Mouse (Mus musculus) neural tube, embryonic 14.5 days (tissue): ENCODE data around the gene Gls2. TPM values are rescaled to one million over a fixed set of nuclear protein-coding genes. Genes with fewer than 3 reads are reported as not detected.

Experiments
- ATAC-seq: fragments of 200-750 bp; cut with Nextera tagmentation; 2 replicates; pipeline ENCODE4 v1.8.0; 2017; ENCODE audit warnings: low read depth, mild to moderate bottlenecking, moderate TSS enrichment, moderate library complexity
- H3K27ac ChIP-seq: fragments of 300-500 bp; sonication (generic); 2 replicates; pipeline ENCODE4 v1.5.1; 2014; ENCODE audit warnings: low read depth, mild to moderate bottlenecking, control low read depth, low read length, moderate library complexity, mixed read lengths
- H3K27me3 ChIP-seq: fragments of 300-500 bp; sonication (generic); 2 replicates; pipeline ENCODE4 v1.6.1; 2014; ENCODE audit warnings: low read length; ENCODE audit not compliant: control insufficient read depth, insufficient read depth
- H3K36me3 ChIP-seq: fragments of 300-500 bp; sonication (generic); 2 replicates; pipeline ENCODE4 v1.6.1; 2014; ENCODE audit warnings: low read length, mixed read lengths; ENCODE audit not compliant: control insufficient read depth, insufficient read depth
- H3K4me1 ChIP-seq: fragments of 300-500 bp; sonication (generic); 2 replicates; pipeline ENCODE4 v1.6.1; 2014; ENCODE audit warnings: low read length; ENCODE audit not compliant: control insufficient read depth, insufficient read depth
- H3K4me2 ChIP-seq: fragments of 300-500 bp; sonication (generic); 2 replicates; pipeline ENCODE4 v1.6.1; 2014; ENCODE audit warnings: mild to moderate bottlenecking, low read depth, low read length, control low read depth
- H3K4me3 ChIP-seq: fragments of 300-500 bp; sonication (generic); 2 replicates; pipeline ENCODE4 v1.5.1; 2014; ENCODE audit warnings: low read depth, low read length, control low read depth, mixed read lengths
- H3K9ac ChIP-seq: fragments of 300-500 bp; sonication (generic); replicated peaks from 2 replicates; pipeline ENCODE4 v1.6.1; 2014; ENCODE audit warnings: low read depth, mild to moderate bottlenecking, control low read depth, low read length, mixed read lengths
- H3K9me3 ChIP-seq: fragments of 300-500 bp; sonication (generic); 2 replicates; pipeline ENCODE4 v1.6.1; 2016; ENCODE audit warnings: low read length; ENCODE audit not compliant: control insufficient read depth
- WGBS: fragments of 180-500 bp; shearing (Covaris S2); extraction: QIAGEN DNeasy Blood & Tissue Kit; methylation state at CpG from one replicate; pipeline ENCODE4 v1.1.7; 2014; 5-methylcytosine and 5-hydroxymethylcytosine counted together
- polyA plus RNA-seq: library from polyadenylated mRNA; unstranded; fragments of >200 nt; fragmentation: Nextera tagmentation; extraction: Ambion mirVana; gene quantifications from 2 replicates; pipeline ENCODE4 v1.2.1, GENCODE M21; 2014

Gls2 gene
- polyA plus RNA-seq, 1 experiment from 2014 or later = 2.8 TPM

- Histone ChIP-seq H3K9me3 (no peaks in the 10 kb centered on the region), H3K4me3 (no peak overlapping the region), H3K9ac (no peak overlapping the region), H3K36me3 (no peaks in the 10 kb centered on the region), H3K27me3 (no peaks in the 10 kb centered on the region), H3K27ac (no peak overlapping the region), H3K4me2 (no peak overlapping the region), H3K4me1 (no peaks in the 10 kb centered on the region)
- no peak for ATAC-seq
- 95% methylated on average over 18 of the region's 18 CpGs for WGBS
Measured at GRCm38 (mm10) chr10:128218387-128219117, 24.3 kb downstream of the Gls2 start.

DNA sequence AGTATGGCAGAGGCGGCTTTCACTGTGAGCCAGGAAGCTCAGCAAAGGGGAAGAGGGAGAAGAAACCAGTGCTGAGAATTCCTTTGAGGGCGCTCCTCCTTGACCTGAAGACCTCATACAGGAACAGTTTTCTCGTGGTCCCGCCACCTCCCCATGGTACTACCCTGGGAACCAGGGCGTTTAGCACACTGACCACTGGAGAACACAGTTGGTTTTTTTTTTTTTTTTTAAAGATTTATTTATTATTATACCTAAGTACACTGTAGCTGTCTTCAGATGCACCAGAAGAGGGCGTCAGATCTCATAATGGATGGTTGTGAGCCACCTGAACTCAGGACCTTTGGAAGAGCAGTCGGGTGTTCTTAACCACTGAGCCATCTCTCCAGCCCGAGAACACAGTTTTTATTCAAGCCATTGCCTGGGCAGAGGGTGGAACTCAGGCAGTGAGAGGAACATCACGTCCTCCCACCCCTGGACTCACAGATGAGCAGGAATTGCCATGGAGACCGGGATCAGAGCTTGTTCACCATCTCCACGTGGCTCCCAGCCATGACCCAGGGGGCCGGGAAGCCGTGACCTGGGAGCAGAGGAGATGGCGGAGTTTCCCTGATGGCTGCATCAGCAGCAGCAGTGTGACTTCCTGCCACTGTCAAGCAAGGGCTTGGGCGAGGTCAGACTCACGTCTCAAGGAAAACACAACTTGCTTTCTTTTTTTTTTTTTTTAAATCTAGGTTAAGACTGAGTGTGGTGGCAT, 27.5 kb downstream of the Gls2 start:
- Histone ChIP-seq H3K4me3 (no peak overlapping the region), H3K27me3 (no peaks in the 10 kb centered on the region), H3K4me1 (no peaks in the 10 kb centered on the region), H3K9me3 (no peaks in the 10 kb centered on the region), H3K27ac (no peak overlapping the region), H3K36me3 (no peaks in the 10 kb centered on the region), H3K9ac (no peak overlapping the region), H3K4me2 (no peak overlapping the region)
- ATAC-seq = no peak
- WGBS = 67% methylated on average over 16 of the region's 16 CpGs

GRCm38 (mm10) chr10:128225064-128225463, 30.8 kb downstream of the Gls2 start:
- no peak overlapping the region for H3K4me3 ChIP-seq
- 65% methylated on average over 5 of the region's 5 CpGs for WGBS

GRCm38 (mm10) chr10:128225538-128225937, 31.3 kb downstream of the Gls2 start, which contains the start of gene Mip:
Gene Mip (plus strand): TSS chr10:128225838.
- Histone ChIP-seq H3K27me3 (no peaks in the 10 kb centered on the region), H3K9ac (no peak within 1 kb of the TSS), H3K27ac (no peak within 1 kb of the TSS), H3K9me3 (no peaks in the 10 kb centered on the region), H3K4me1 (no peaks in the 10 kb centered on the region), H3K4me2 (no peak within 1 kb of the TSS), H3K36me3 (no peaks in the 10 kb centered on the region), H3K4me3 (no peak within 1 kb of the TSS)
- WGBS = 44% methylated on average over 4 of the region's 4 CpGs
- no peak for ATAC-seq

More at GRCm38 (mm10) chr10:128225064-128225463, 30.8 kb downstream of the Gls2 start:
- H3K27ac ChIP-seq = no peak overlapping the region
- H3K36me3 ChIP-seq = no peaks in the 10 kb centered on the region
- no peak overlapping the region for H3K4me2 ChIP-seq
- no peaks in the 10 kb centered on the region for H3K27me3 ChIP-seq
- no peaks in the 10 kb centered on the region for H3K9me3 ChIP-seq
- H3K9ac ChIP-seq = no peak overlapping the region
- H3K4me1 ChIP-seq = no peaks in the 10 kb centered on the region
- no peak for ATAC-seq

DNA sequence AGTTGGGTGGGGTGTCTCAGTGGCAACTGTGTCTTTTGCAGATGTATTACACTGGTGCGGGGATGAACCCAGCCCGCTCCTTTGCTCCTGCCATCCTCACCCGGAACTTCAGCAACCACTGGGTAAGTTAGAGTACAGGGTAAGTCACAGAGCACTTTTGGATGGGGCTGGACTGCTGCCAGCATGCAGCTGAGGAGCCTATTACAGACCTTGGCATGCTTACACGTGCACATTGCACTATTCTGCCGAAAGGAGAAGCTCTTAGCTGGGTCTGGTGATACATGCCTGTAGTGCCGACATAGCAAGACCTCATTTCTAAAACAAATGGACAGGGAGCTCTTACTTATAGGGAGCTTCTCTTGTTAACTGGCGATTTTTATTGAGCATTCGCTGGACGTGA, 33.3 kb downstream of the Gls2 start:
- H3K4me3 ChIP-seq = no peak overlapping the region
- H3K9me3 ChIP-seq = no peaks in the 10 kb centered on the region
- H3K36me3 ChIP-seq = no peaks in the 10 kb centered on the region
- no peak overlapping the region for H3K27ac ChIP-seq
- no peaks in the 10 kb centered on the region for H3K4me1 ChIP-seq
- H3K4me2 ChIP-seq = no peak overlapping the region
- 85% methylated on average over 9 of the region's 9 CpGs for WGBS
- no peak overlapping the region for H3K9ac ChIP-seq
- H3K27me3 ChIP-seq = no peaks in the 10 kb centered on the region
- no peak for ATAC-seq

DNA sequence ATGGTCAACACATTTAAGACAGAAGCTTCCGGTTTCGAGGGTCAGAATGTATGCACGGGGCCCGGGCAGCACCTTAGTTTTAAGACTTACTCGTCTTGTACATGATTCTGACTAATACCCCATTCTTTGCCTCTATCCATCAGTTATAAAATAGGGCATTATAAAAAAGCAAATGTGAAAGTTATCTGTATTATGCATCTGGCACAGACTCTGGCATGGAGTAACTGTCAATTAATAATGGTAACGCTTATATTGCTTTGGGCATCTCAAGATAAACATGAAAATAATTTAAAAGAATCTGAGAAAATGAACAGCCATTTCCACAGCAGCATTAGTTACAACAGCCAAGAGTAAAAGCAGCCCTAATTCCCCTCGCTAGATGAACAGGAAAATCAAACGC, 33.8 kb downstream of the Gls2 start:
- 95% methylated on average over 8 of the region's 8 CpGs for WGBS
- H3K9ac ChIP-seq = no peak overlapping the region
- no peak for ATAC-seq
- H3K36me3 ChIP-seq = no peaks in the 10 kb centered on the region
- no peak overlapping the region for H3K4me2 ChIP-seq
- no peak overlapping the region for H3K27ac ChIP-seq
- 0 out of 2 replicates have a peak, but pooled peaks cover 3% of the 10 kb centered on the region for H3K4me1 ChIP-seq
- H3K9me3 ChIP-seq = no peaks in the 10 kb centered on the region
- H3K4me3 ChIP-seq = no peak overlapping the region
- no peaks in the 10 kb centered on the region for H3K27me3 ChIP-seq

- no peaks in the 10 kb centered on the region for H3K9me3 ChIP-seq
- no peak for ATAC-seq
- H3K27me3 ChIP-seq = no peaks in the 10 kb centered on the region
- H3K36me3 ChIP-seq = no peaks in the 10 kb centered on the region
- no peak overlapping the region for H3K9ac ChIP-seq
- 0 out of 2 replicates have a peak, but pooled peaks cover 3% of the 10 kb centered on the region for H3K4me1 ChIP-seq
- no peak overlapping the region for H3K4me2 ChIP-seq
- no peak overlapping the region for H3K27ac ChIP-seq
- no peak overlapping the region for H3K4me3 ChIP-seq
- WGBS = 79% methylated on average over 12 of the region's 12 CpGs
Measured at GRCm38 (mm10) chr10:128230582-128230981, 36.3 kb downstream of the Gls2 start.

GRCm38 (mm10) chr10:128231146-128231545, 36.9 kb downstream of the Gls2 start:
- peak overlapping the region; percentile 62; the same call in 1 of the 2 replicates for H3K4me2 ChIP-seq
- no peaks in the 10 kb centered on the region for H3K9me3 ChIP-seq
- 0 out of 2 replicates have a peak, but pooled peaks cover 3% of the 10 kb centered on the region for H3K4me1 ChIP-seq
- H3K27ac ChIP-seq = no peak overlapping the region
- no peak for ATAC-seq
- H3K9ac ChIP-seq = no peak overlapping the region
- H3K36me3 ChIP-seq = no peaks in the 10 kb centered on the region
- peak overlapping the region; percentile 78; the same call in 1 of the 2 replicates for H3K4me3 ChIP-seq
- 17% methylated on average over 5 of the region's 5 CpGs for WGBS
- no peaks in the 10 kb centered on the region for H3K27me3 ChIP-seq
